Comparison of ENCODE assay signal across 17 mouse cellular contexts in the genomic region with DNA sequence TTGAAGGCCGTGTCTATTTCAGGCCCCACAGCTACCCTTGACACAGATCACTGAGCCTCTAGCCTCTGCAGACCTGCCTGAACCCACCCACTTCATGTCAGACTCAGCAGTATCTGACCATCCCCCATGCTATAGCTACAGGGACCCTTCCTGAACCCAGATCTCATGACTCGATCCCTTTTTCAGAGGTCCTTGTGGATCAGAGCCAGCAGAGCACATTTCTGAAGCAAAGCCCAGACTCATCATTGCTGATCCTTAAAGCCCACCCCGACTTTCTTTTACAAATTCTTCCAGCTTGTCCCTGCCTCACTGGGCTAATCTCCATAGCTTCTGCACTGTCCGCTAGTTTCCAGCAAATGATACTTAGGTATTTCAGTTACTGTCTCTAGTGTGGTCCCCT. TPM values are rescaled to one million over a fixed set of nuclear protein-coding genes. Genes with fewer than 3 reads are reported as not detected.
DNase-seq lines count a peak whose midpoint lies in the region; ATAC-seq and TF ChIP-seq lines count a peak whose summit lies in the region.
"Had no signal": no experiment of that assay in that cellular context is flagged by ENCODE, and none has a peak within 500 bp of the region (broad histone marks: within the 10 kb centered on the region; RNA-seq: fewer than 3 reads in every experiment).

No protein-coding gene starts in this region.

- no peak overlapping the region for H3K9ac ChIP-seq in heart, embryonic 15.5 days
- no peak overlapping the region for H3K9ac ChIP-seq in lung, postnatal 0 days (replicated peaks; ENCODE audit: low read depth)
- H3K9ac ChIP-seq: forebrain, embryonic 15.5 days; hindbrain, embryonic 14.5 days; limb, embryonic 12.5 days; liver, embryonic 13.5 days; midbrain, embryonic 15.5 days had no signal

- H3K4me3 ChIP-seq in cerebellum, adult 2 months (replicated peaks; ENCODE audit: insufficient read depth, low read depth, low read length) = no peak overlapping the region
- no peak overlapping the region for H3K4me3 ChIP-seq in heart, embryonic 15.5 days
- no peak overlapping the region for H3K4me3 ChIP-seq in layer of hippocampus, adult 2 months
- no peak overlapping the region for H3K4me3 ChIP-seq in lung, postnatal 0 days (ENCODE audit: low read depth, low read length)
- H3K4me3 ChIP-seq: forebrain, embryonic 15.5 days; limb, embryonic 12.5 days; liver, embryonic 13.5 days; midbrain, embryonic 15.5 days had no signal

- 46% methylated on average over 4 of the region's 4 CpGs for WGBS in cerebellum, adult 2 months
- WGBS in heart, embryonic 15.5 days = 60% methylated on average over 4 of the region's 4 CpGs
- WGBS in lung, postnatal 0 days = 60% methylated on average over 4 of the region's 4 CpGs

- no peaks in the 10 kb centered on the region for H3K36me3 ChIP-seq in heart, embryonic 15.5 days
- H3K36me3 ChIP-seq in lung, postnatal 0 days (ENCODE audit: insufficient read depth, low read length) = no peaks in the 10 kb centered on the region
- H3K36me3 ChIP-seq: forebrain, embryonic 15.5 days; G1E; limb, embryonic 12.5 days; liver, embryonic 13.5 days; midbrain, embryonic 15.5 days had no signal

- ATAC-seq in heart, embryonic 15.5 days (replicated peaks; ENCODE audit: insufficient number of reproducible peaks, insufficient read depth, low FRiP score, low read depth) = no peak
- ATAC-seq in lung, postnatal 0 days = no peak
- ATAC-seq: CD4-positive, CD25-positive, alpha-beta regulatory T cell, adult 4 months; forebrain, embryonic 15.5 days; midbrain, embryonic 15.5 days had no signal

- H3K27ac ChIP-seq in cerebellum, adult 2 months (ENCODE audit: insufficient read depth, low read length) = peak overlapping the region; percentile 1
- peak overlapping the region; percentile 27 for H3K27ac ChIP-seq in heart, embryonic 15.5 days
- peak overlapping the region; percentile 71 for H3K27ac ChIP-seq in layer of hippocampus, adult 2 months
- no peak overlapping the region for H3K27ac ChIP-seq in lung, postnatal 0 days (ENCODE audit: low read length)
- H3K27ac ChIP-seq: forebrain, embryonic 15.5 days; hindbrain, embryonic 14.5 days; limb, embryonic 12.5 days; liver, embryonic 13.5 days; midbrain, embryonic 15.5 days had no signal

- no peak for TF ChIP-seq EP300 in lung, postnatal 0 days (IDR thresholded peaks at IDR 0.05)

- no peaks in the 10 kb centered on the region for H3K9me3 ChIP-seq in heart, embryonic 15.5 days (replicated peaks)
- no peaks in the 10 kb centered on the region for H3K9me3 ChIP-seq in lung, postnatal 0 days (ENCODE audit: low read length)
- H3K9me3 ChIP-seq: forebrain, embryonic 15.5 days; G1E; limb, embryonic 12.5 days; liver, embryonic 13.5 days; midbrain, embryonic 15.5 days had no signal

- no peak for TF ChIP-seq CTCF in cerebellum, adult 2 months (IDR thresholded peaks at IDR 0.05; ENCODE audit: borderline replicate concordance, insufficient read depth, low read depth, low read length)
- TF ChIP-seq CTCF in layer of hippocampus, adult 2 months (conservative IDR thresholded peaks at IDR 0.05) = no peak
- TF ChIP-seq CTCF in lung, postnatal 0 days (IDR thresholded peaks at IDR 0.05) = no peak

- H3K27me3 ChIP-seq in cerebellum, adult 2 months (ENCODE audit: control insufficient read depth, insufficient read depth, low read length) = no peaks in the 10 kb centered on the region
- peaks cover 8% of the 10 kb centered on the region for H3K27me3 ChIP-seq in heart, embryonic 15.5 days
- H3K27me3 ChIP-seq in lung, postnatal 0 days (replicated peaks; ENCODE audit: insufficient read depth, low read length) = no peaks in the 10 kb centered on the region; the same call in 1 of the 2 replicates
- H3K27me3 ChIP-seq: forebrain, embryonic 15.5 days; midbrain, embryonic 15.5 days had no signal

- no peak for DNase-seq in cerebellum, adult 2 months
- no peak for DNase-seq in cerebellum, adult 18-20 months
- no peak for DNase-seq in heart, postnatal 14 days
- no peak for DNase-seq in layer of hippocampus, adult 2 months (ENCODE audit: low spot score in 2 of 2)
- no peak for DNase-seq in layer of hippocampus, adult 9-10 months (ENCODE audit: low spot score)
- peak; percentile 20 for DNase-seq in NIH3T3 (ENCODE audit: low read depth)
- no peak for DNase-seq in lung, postnatal 0 days (ENCODE audit: low spot score)
- DNase-seq: liver, embryonic 13.5 days; thymus, postnatal 25 days had no signal

- H3K4me1 ChIP-seq in cerebellum, adult 2 months (ENCODE audit: control insufficient read depth, insufficient read depth, low read length) = peaks cover 11% of the 10 kb centered on the region
- H3K4me1 ChIP-seq in heart, embryonic 15.5 days (replicated peaks) = peaks cover 27% of the 10 kb centered on the region
- no peaks in the 10 kb centered on the region; the same call in 1 of the 2 replicates for H3K4me1 ChIP-seq in lung, postnatal 0 days (ENCODE audit: insufficient read depth, low read depth, low read length)
- H3K4me1 ChIP-seq: liver, embryonic 13.5 days had no signal

- intact Hi-C loops in heart, postnatal 14 days (cut with DNase I) = no loop called here

- no peak overlapping the region for H3K4me2 ChIP-seq in heart, embryonic 15.5 days
- no peak overlapping the region for H3K4me2 ChIP-seq in lung, postnatal 0 days (replicated peaks; ENCODE audit: low read depth, low read length)
- H3K4me2 ChIP-seq: forebrain, embryonic 15.5 days; hindbrain, embryonic 14.5 days; limb, embryonic 12.5 days; liver, embryonic 13.5 days; midbrain, embryonic 15.5 days had no signal

- no peak for TF ChIP-seq POLR2A in cerebellum, adult 2 months (IDR thresholded peaks at IDR 0.05; ENCODE audit: borderline replicate concordance, insufficient read depth, low read length)

RNA-seq across cellular contexts. Expression of a gene that starts 10.0 kb away (rescaled TPM):
- polyA plus RNA-seq in cerebellum, adult 2 months (2012; rRNA removed) = 61.8 and 65.7 TPM in 2 replicates
- 0.23 and 1.6 TPM in 2 replicates for polyA plus RNA-seq in heart, embryonic 15.5 days (2015; fragmentation: Nextera tagmentation; extraction: Ambion mirVana)
- total RNA-seq in heart, postnatal 14 days (2021) = 1 to 10 TPM; 4.2 to 4.6 TPM
- total RNA-seq in layer of hippocampus, adult 2 months (2021) = 10 to 100 TPM; 13.6 to 15.0 TPM
- polyA plus RNA-seq in lung, postnatal 0 days (2015; fragmentation: Nextera tagmentation; extraction: Ambion mirVana) = 0.24 and 0.69 TPM in 2 replicates
- total RNA-seq: megakaryocyte progenitor cell, adult 5-6 weeks had no signal
- polyA plus RNA-seq: G1E had no signal

RNA-seq across cellular contexts. Expression of a gene that starts 52.7 kb away (rescaled TPM):
- polyA plus RNA-seq in cerebellum, adult 2 months (2012; rRNA removed) = 61.4 and 63.1 TPM in 2 replicates
- polyA plus RNA-seq in heart, embryonic 15.5 days (2015; fragmentation: Nextera tagmentation; extraction: Ambion mirVana) = 30.8 and 34.9 TPM in 2 replicates
- 10 to 100 TPM; 48.0 to 49.4 TPM for total RNA-seq in heart, postnatal 14 days (2021)
- 100 to 1,000 TPM; 144 to 148 TPM for total RNA-seq in layer of hippocampus, adult 2 months (2021)
- 29.6 and 33.0 TPM in 2 replicates for polyA plus RNA-seq in lung, postnatal 0 days (2015; fragmentation: Nextera tagmentation; extraction: Ambion mirVana)

Comparison
In these comparisons a context has a peak if more than half of its experiments do, and no peak if none do; other contexts are left out.
1. RNA of a gene that starts 10.0 kb away (polyA plus RNA-seq): 61.8 to 65.7 TPM in cerebellum, adult 2 months; 0.24 to 0.69 TPM in lung, postnatal 0 days and 0.23 to 1.6 TPM in heart, embryonic 15.5 days; every median in the first group is over 10 times any median in the second.